Mouse (Mus musculus) myocyte (in vitro differentiated cells): ENCODE results near the gene Traip.

Source experiments
- CEBPB ChIP-seq: IDR thresholded peaks from 2 replicates; pipeline ENCODE4 v1.6.1; 2011; ENCODE audit warnings: mild to moderate bottlenecking, moderate library complexity; ENCODE audit not compliant: poor library complexity, insufficient read depth, severe bottlenecking
- E2F4 ChIP-seq: IDR thresholded peaks from one replicate; pipeline ENCODE4 v1.6.1; 2011; ENCODE audit warnings: mild to moderate bottlenecking, control low read depth, moderate library complexity; ENCODE audit not compliant: insufficient read depth
- MAX ChIP-seq: IDR thresholded peaks from one replicate; pipeline ENCODE4 v1.6.1; 2011; ENCODE audit warnings: low read depth, mild to moderate bottlenecking, control low read depth
- MYOD1 ChIP-seq, 3 experiments: IDR thresholded peaks; one replicate each; pipeline ENCODE4 v1.6.1; 2011; ENCODE audit warnings: control low read depth in 2 of 3, low read depth in 2 of 3, mild to moderate bottlenecking in 2 of 3, moderate library complexity in 1 of 3; ENCODE audit not compliant: insufficient read length in 2 of 3, control insufficient read depth in 1 of 3
- MYOG ChIP-seq, 3 experiments: IDR thresholded peaks; one replicate each; pipeline ENCODE4 v1.6.1; 2011; ENCODE audit warnings: control low read depth in 2 of 3, low read depth in 2 of 3, mild to moderate bottlenecking in 2 of 3; ENCODE audit not compliant: insufficient read length in 2 of 3, control insufficient read depth in 1 of 3, insufficient read depth in 1 of 3
- POLR2A ChIP-seq: IDR thresholded peaks from one replicate; pipeline ENCODE4 v1.6.1; 2011; ENCODE audit warnings: low read depth, mild to moderate bottlenecking, control low read depth, moderate library complexity; ENCODE audit not compliant: insufficient read length
- POLR2AphosphoS2 ChIP-seq: IDR thresholded peaks from one replicate; pipeline ENCODE4 v1.6.1; 2011; ENCODE audit warnings: low read depth, control low read depth; ENCODE audit not compliant: insufficient read length
- SRF ChIP-seq: IDR thresholded peaks from one replicate; pipeline ENCODE4 v1.6.1; 2011; ENCODE audit warnings: low read depth; ENCODE audit not compliant: control insufficient read depth, insufficient read length
- TCF12 ChIP-seq: IDR thresholded peaks from one replicate; pipeline ENCODE4 v1.6.1; 2011; ENCODE audit warnings: mild to moderate bottlenecking, control low read depth; ENCODE audit not compliant: poor library complexity, insufficient read depth, severe bottlenecking
- USF1 ChIP-seq: IDR thresholded peaks from one replicate; pipeline ENCODE4 v1.6.1; 2011; ENCODE audit warnings: low read depth, mild to moderate bottlenecking, control low read depth, moderate library complexity

GRCm38 (mm10) chr9:107907801-107908120 lies 42.2 kb upstream of the Traip start:
- TF ChIP-seq POLR2A: no peak
- TF ChIP-seq MAX: no peak
- TF ChIP-seq USF1: no peak
- TF ChIP-seq POLR2AphosphoS2: no peak
- no peak for TF ChIP-seq E2F4
- TF ChIP-seq SRF: no peak
- TF ChIP-seq MYOD1 (IDR thresholded peaks at IDR 0.05; ENCODE audit: control insufficient read depth in 1 of 3, insufficient read length in 2 of 3, low read depth in 2 of 3): no peak
- TF ChIP-seq TCF12: no peak
- TF ChIP-seq CEBPB: no peak
- TF ChIP-seq MYOG (IDR thresholded peaks at IDR 0.05; ENCODE audit: control insufficient read depth in 1 of 3, insufficient read depth in 1 of 3, insufficient read length in 2 of 3, low read depth in 2 of 3): no peak
